Mouse (Mus musculus) lung, embryonic 15.5 days (tissue): Measurements from ENCODE around the gene Pard3. TPM values are rescaled to one million over a fixed set of nuclear protein-coding genes. Genes with fewer than 3 reads are reported as not detected.

Experiments
- ATAC-seq: fragments of 200-750 bp; cut with Nextera tagmentation; 2 replicates; pipeline ENCODE4 v1.8.0; 2017; ENCODE audit warnings: moderate number of reproducible peaks, borderline replicate concordance; ENCODE audit not compliant: low FRiP score, low TSS enrichment; ENCODE audit errors: extremely low read depth
- H3K27ac ChIP-seq: fragments of 300-500 bp; sonication (generic); 2 replicates; pipeline ENCODE4 v1.5.1; 2015; ENCODE audit warnings: moderate library complexity, mild to moderate bottlenecking, inconsistent platforms
- H3K27me3 ChIP-seq: fragments of 300-500 bp; sonication (generic); 2 replicates; pipeline ENCODE4 v1.6.1; 2015; ENCODE audit warnings: inconsistent platforms
- H3K36me3 ChIP-seq: fragments of 300-500 bp; sonication (generic); 2 replicates; pipeline ENCODE4 v1.6.1; 2015; ENCODE audit warnings: inconsistent platforms
- H3K4me1 ChIP-seq: fragments of 300-500 bp; sonication (generic); 2 replicates; pipeline ENCODE4 v1.6.1; 2015; ENCODE audit warnings: inconsistent platforms
- H3K4me2 ChIP-seq: fragments of 300-500 bp; sonication (generic); 2 replicates; pipeline ENCODE4 v1.6.1; 2015; ENCODE audit warnings: inconsistent platforms, mild to moderate bottlenecking, moderate library complexity
- H3K4me3 ChIP-seq: fragments of 300-500 bp; sonication (generic); 2 replicates; pipeline ENCODE4 v1.5.1; 2015; ENCODE audit warnings: mild to moderate bottlenecking, inconsistent platforms
- H3K9ac ChIP-seq: fragments of 300-500 bp; sonication (generic); 2 replicates; pipeline ENCODE4 v1.6.1; 2015; ENCODE audit warnings: inconsistent platforms
- H3K9me3 ChIP-seq: fragments of 300-500 bp; sonication (generic); 2 replicates; pipeline ENCODE4 v1.6.1; 2016; ENCODE audit warnings: inconsistent platforms
- WGBS: fragments of 180-500 bp; shearing (Covaris S2); methylation state at CpG from one replicate; pipeline ENCODE4 v1.1.7; 2015; 5-methylcytosine and 5-hydroxymethylcytosine counted together
- polyA plus RNA-seq: library from polyadenylated mRNA; unstranded; fragments of >200 nt; fragmentation: Nextera tagmentation; extraction: Ambion mirVana; gene quantifications from 2 replicates; pipeline ENCODE4 v1.2.1, GENCODE M21; 2015

Pard3 gene
- polyA plus RNA-seq: 21.9 and 23.9 TPM in 2 replicates

DNA sequence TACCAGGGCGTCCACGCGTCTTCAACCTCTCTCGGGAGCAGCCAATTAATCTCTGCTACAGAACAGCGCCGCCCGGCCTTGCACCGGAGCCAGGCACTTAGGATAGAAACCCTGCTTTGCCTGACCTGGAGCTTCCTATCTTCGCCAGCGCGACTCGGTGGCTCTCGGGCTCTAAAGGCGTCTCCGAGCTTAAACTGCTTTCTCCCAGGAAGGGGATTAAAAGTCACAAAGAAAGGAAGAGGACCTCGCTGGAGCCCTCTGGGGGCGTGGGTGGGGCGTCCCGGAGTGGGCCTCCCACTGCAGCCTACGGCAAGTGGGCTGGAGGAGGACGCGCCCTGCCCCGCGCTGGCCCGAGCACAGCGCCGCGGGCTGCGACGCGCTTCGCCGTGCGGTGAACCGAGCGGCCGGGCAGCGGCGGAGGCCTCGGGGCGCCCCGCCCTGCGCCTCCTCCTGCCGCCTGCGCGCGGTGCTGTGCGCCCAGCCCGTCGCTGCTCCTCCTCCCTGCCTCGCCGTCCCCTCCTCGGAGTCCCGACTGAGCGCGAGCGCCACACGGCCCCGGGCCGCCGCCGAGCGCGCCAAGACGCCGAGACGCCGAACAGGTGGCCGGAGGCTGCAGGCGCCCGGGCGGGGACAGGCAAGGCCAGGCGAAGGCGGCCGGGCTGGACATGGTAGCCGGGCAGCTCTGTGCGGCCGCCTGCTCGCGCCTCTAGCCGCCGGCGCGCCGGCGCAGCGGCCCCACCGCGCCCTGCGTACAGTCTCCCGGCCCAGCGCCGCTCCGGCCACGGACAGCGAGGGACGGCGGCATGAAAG is at the start of gene Pard3:
Pard3 (plus strand) TSS at position 343 of the 810 bp plus-strand sequence.
- Histone ChIP-seq H3K9ac (peak within 1 kb of the TSS; percentile 95), H3K4me1 (peaks cover 30% of the 10 kb centered on the region), H3K9me3 (no peaks in the 10 kb centered on the region), H3K27ac (peak within 1 kb of the TSS; percentile 98), H3K36me3 (no peaks in the 10 kb centered on the region), H3K4me3 (peak within 1 kb of the TSS; percentile 87), H3K27me3 (no peaks in the 10 kb centered on the region), H3K4me2 (peak within 1 kb of the TSS; percentile 80)
- under 1% methylated on average over 90 of the region's 98 CpGs for WGBS
- ATAC-seq: peak; percentile 94

DNA sequence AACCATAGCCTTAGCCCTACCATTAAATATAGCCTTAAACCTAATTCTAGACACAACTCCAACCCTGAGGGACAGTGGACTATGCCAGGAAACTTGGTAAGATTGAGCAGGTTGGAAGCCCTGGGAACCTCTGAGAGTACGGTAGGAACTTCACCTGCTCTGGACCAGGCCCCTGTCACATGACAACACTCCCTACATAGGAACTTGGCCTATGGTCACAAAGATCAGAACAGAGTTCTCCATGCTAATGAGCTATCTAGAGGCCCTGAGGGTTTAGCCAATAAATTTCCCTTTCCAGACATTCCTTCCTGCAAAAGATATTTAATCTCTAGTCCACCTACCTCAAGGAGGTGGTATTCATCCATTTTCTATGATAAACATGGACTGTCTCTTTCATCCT is 41.9 kb upstream of the Pard3 start:
- Histone ChIP-seq H3K9ac (no peak overlapping the region), H3K9me3 (no peaks in the 10 kb centered on the region), H3K36me3 (no peaks in the 10 kb centered on the region), H3K4me3 (no peak overlapping the region), H3K4me2 (no peak overlapping the region), H3K27me3 (no peaks in the 10 kb centered on the region), H3K4me1 (0 out of 2 replicates have a peak, but pooled peaks cover 4% of the 10 kb centered on the region), H3K27ac (no peak overlapping the region)
- 75% methylated on average over 1 of the region's 1 CpGs for WGBS
- no peak for ATAC-seq

DNA sequence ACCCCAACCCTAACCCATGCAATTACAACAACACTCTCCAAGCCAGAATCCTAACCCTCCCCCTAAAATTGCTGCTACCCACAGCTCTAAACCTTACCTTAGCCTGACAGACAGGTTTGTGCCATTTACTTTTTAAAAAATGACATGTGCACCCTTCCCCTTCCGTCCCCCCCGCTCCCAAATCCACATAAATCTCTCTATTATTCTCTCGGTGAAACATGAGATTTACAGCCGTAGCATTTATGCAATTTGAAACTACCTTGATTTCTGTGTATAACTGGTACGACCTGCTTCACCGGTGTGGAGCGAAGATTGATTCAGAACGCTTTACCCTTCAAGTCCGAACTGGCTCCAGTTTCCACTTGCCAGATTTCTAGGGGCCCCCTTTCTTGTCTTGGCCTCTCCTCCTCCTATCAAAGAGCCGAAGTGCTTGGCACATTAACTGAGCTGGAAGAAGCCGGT is 38.4 kb upstream of the Pard3 start:
- Histone ChIP-seq H3K4me2 (peak overlapping the region; percentile 34), H3K36me3 (no peaks in the 10 kb centered on the region), H3K9ac (no peak overlapping the region), H3K9me3 (no peaks in the 10 kb centered on the region), H3K27ac (peak overlapping the region; percentile 52), H3K27me3 (no peaks in the 10 kb centered on the region), H3K4me1 (0 out of 2 replicates have a peak, but pooled peaks cover 4% of the 10 kb centered on the region), H3K4me3 (no peak overlapping the region)
- ATAC-seq: 0 out of 2 replicates have a peak, but pooled peaks have one; percentile 19
- 45% methylated on average over 11 of the region's 11 CpGs for WGBS

DNA sequence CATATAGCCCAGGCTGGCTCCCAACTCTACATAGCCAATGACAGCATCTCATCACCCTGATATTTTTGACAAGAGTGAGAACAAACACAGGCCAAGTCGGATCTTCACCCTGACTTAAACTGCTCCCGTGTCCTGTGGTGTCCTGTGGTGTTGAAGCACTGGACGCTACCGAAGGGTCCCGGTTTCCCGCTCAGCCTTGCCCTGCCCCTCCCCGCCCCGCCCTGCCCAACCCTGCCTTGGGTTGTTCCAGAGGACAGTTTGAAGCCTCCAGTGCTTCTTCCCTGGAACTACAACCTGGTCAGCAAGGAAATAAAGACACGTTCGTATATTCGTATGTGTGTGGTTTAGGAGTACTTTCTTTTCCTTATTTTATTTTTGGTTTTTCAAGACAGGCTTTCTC is 37.9 kb upstream of the Pard3 start:
- 54% methylated on average over 11 of the region's 11 CpGs for WGBS
- Histone ChIP-seq H3K4me2 (peak overlapping the region; percentile 34), H3K27ac (peak overlapping the region; percentile 45; the same call in 1 of the 2 replicates), H3K36me3 (no peaks in the 10 kb centered on the region), H3K27me3 (no peaks in the 10 kb centered on the region), H3K9ac (no peak overlapping the region), H3K9me3 (no peaks in the 10 kb centered on the region), H3K4me3 (no peak overlapping the region), H3K4me1 (0 out of 2 replicates have a peak, but pooled peaks cover 4% of the 10 kb centered on the region)
- ATAC-seq: no peak

DNA sequence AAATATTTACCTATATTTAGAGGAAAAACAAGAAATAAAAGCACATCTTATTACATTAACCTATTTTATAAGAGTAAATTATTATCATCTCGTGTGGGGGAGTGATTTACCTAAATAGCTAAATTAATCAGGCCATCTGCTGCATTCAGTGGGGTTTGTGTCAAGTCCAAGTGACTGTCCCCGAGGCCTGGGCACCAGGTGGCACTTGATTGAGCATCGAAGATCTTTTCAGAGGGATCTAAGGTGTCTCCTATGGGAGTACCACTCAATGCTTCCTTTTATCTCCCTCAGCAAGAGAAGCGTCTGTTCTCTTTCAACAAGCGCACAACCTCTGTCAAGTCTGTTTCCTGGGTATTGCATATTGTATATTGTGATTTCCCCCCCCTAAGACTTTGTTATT is 32.2 kb upstream of the Pard3 start:
- Histone ChIP-seq H3K4me1 (no peaks in the 10 kb centered on the region), H3K27ac (no peak overlapping the region), H3K36me3 (no peaks in the 10 kb centered on the region), H3K4me2 (no peak overlapping the region), H3K9ac (no peak overlapping the region), H3K9me3 (no peaks in the 10 kb centered on the region), H3K27me3 (no peaks in the 10 kb centered on the region), H3K4me3 (no peak overlapping the region)
- WGBS: 78% methylated on average over 5 of the region's 5 CpGs
- no peak for ATAC-seq

DNA sequence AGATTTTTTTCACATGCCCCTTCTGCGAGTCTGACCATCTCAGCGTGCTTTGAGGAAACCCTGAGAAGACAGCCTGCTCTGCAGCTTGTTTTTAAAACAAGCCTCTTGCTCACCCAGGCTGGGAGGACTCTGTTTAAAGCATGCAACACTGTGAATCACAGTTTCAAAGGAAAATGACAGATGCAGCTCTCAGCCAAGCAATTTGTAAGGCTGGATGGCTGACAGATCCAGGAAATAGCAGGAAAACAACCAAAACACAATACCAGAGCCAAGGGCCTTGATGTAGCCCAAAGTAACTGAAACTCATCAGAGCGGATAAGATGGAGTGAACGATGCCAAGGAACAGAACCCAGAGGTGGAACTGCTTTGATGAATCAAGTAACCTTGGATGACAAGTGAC is 24.8 kb upstream of the Pard3 start:
- no peak for ATAC-seq
- no peaks in the 10 kb centered on the region for H3K36me3 ChIP-seq
- H3K27ac ChIP-seq: no peak overlapping the region
- 0 out of 2 replicates have a peak, but pooled peaks cover 4% of the 10 kb centered on the region for H3K4me1 ChIP-seq
- no peak overlapping the region for H3K9ac ChIP-seq
- H3K9me3 ChIP-seq: no peaks in the 10 kb centered on the region
- no peak overlapping the region for H3K4me3 ChIP-seq
- no peaks in the 10 kb centered on the region for H3K27me3 ChIP-seq
- 54% methylated on average over 4 of the region's 4 CpGs for WGBS
- no peak overlapping the region for H3K4me2 ChIP-seq

DNA sequence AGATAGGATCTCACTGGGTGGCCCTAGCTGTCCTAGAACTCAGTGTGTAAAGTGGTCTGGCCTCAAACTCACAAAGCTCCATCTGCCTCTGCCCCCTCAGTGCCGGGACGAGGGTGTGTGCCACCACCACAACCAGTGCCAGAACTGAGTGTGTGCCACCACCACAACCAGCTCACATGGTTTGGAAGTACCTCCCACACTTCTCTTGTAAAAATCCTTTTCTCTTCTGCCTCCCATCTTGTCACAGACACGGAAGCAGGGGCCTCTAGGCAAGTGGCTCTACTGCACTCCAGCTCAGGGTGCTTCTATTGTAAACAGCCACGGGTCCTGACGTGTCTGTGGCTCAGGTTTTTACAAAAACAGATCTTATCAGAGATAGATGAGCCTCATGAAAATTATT is 13.7 kb upstream of the Pard3 start:
- 35% methylated on average over 5 of the region's 5 CpGs for WGBS
- Histone ChIP-seq H3K4me3 (no peak overlapping the region), H3K4me1 (no peaks in the 10 kb centered on the region), H3K36me3 (no peaks in the 10 kb centered on the region), H3K9ac (no peak overlapping the region), H3K9me3 (no peaks in the 10 kb centered on the region), H3K4me2 (no peak overlapping the region), H3K27ac (no peak overlapping the region), H3K27me3 (no peaks in the 10 kb centered on the region; the same call in 1 of the 2 replicates)
- ATAC-seq: no peak

DNA sequence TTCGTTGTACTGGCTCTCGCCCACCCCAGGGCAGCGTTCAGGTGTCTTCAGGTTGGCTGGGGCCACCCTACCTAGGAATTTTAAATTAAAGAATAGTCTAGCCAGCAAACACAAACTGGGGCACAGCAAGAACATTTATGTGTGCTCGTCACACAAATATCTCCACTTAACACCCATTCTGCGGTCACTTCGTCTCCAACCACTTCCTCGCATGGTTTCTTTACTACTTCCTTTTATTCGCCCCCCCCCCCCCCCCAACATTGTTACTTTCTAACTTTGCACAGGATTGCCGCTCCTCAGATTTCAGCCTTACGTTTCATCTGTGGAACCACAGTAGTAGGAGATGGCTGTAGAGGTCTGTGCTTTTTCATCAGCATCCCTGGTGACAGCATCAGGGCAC is 11.6 kb upstream of the Pard3 start:
- H3K27me3 ChIP-seq: no peaks in the 10 kb centered on the region; the same call in 1 of the 2 replicates
- ATAC-seq: no peak
- H3K4me3 ChIP-seq: no peak overlapping the region
- WGBS: 60% methylated on average over 10 of the region's 10 CpGs
- H3K9ac ChIP-seq: no peak overlapping the region
- no peaks in the 10 kb centered on the region for H3K9me3 ChIP-seq
- no peak overlapping the region for H3K27ac ChIP-seq
- no peak overlapping the region for H3K4me2 ChIP-seq
- no peaks in the 10 kb centered on the region for H3K36me3 ChIP-seq
- H3K4me1 ChIP-seq: no peaks in the 10 kb centered on the region

DNA sequence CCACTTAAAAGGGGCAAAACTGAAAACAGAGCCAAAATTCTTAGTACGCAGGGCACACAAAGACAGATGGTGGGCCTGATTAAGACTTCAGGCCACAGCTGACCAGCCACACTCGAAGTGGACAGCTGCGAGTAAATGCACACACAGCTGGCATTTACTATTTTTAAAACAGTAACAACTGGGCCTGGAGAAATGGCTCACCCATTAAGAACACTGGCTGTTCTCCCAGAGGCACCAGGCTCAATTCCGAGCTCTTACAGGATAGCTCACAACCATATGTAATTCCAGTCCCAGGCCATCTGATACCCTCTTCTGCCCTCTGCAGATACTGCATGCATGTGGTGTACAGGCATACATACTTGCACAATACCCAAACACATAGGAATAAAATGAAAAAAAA is 8.6 kb upstream of the Pard3 start:
- H3K27ac ChIP-seq: no peak overlapping the region
- H3K4me3 ChIP-seq: no peak overlapping the region
- ATAC-seq: no peak
- WGBS: 36% methylated on average over 4 of the region's 4 CpGs
- H3K4me1 ChIP-seq: no peaks in the 10 kb centered on the region
- H3K9ac ChIP-seq: no peak overlapping the region
- no peaks in the 10 kb centered on the region for H3K9me3 ChIP-seq
- no peaks in the 10 kb centered on the region for H3K36me3 ChIP-seq
- H3K4me2 ChIP-seq: no peak overlapping the region
- H3K27me3 ChIP-seq: no peaks in the 10 kb centered on the region; the same call in 1 of the 2 replicates

DNA sequence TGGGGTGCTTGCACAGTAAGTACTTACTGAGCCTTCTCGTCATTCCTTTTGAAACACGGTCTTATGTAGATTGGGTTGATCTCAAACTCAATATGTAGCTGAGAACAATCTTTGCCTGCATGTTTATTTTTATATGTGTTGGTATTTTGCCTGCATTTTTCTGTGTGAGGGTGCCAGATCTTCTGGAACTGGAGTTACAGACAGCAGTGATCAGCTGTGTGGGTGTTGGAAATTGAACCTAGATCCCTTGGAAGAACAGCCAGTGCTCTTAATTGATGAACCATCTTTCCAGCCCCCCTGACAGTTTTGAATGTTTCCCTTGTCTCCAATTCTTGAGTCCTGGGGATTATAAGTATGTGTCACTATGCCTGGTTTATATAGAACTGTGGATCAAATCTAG is 4.9 kb upstream of the Pard3 start:
- no peaks in the 10 kb centered on the region for H3K9me3 ChIP-seq
- no peaks in the 10 kb centered on the region for H3K36me3 ChIP-seq
- H3K27ac ChIP-seq: no peak overlapping the region
- no peak overlapping the region for H3K4me2 ChIP-seq
- peaks cover 8% of the 10 kb centered on the region for H3K4me1 ChIP-seq
- no peak overlapping the region for H3K4me3 ChIP-seq
- 82% methylated on average over 2 of the region's 2 CpGs for WGBS
- no peak for ATAC-seq
- H3K9ac ChIP-seq: no peak overlapping the region
- H3K27me3 ChIP-seq: no peaks in the 10 kb centered on the region; the same call in 1 of the 2 replicates

DNA sequence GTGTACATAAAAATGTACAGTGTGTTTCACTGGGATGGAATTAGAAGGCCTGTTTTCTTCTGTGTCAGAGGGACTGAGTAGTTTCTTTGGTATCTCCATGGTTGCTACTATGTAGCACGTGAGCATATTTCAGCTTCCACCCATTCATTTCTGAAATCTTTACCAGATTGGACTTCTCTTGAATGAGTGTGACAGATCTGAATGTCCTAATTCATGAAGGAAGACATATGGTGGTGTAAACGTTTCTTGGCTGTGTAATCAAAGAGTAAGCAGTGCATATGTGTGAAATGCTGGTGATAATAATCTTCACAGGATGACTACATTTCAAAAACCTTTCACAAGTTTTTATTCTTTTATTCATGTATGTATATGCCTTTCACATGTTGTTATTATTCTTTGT is 3.9 kb upstream of the Pard3 start:
- no peaks in the 10 kb centered on the region for H3K27me3 ChIP-seq
- no peaks in the 10 kb centered on the region for H3K9me3 ChIP-seq
- H3K4me2 ChIP-seq: no peak overlapping the region
- H3K4me1 ChIP-seq: peaks cover 8% of the 10 kb centered on the region
- H3K36me3 ChIP-seq: no peaks in the 10 kb centered on the region
- no peak overlapping the region for H3K4me3 ChIP-seq
- no peak overlapping the region for H3K9ac ChIP-seq
- ATAC-seq: no peak
- H3K27ac ChIP-seq: no peak overlapping the region
- 41% methylated on average over 2 of the region's 2 CpGs for WGBS

DNA sequence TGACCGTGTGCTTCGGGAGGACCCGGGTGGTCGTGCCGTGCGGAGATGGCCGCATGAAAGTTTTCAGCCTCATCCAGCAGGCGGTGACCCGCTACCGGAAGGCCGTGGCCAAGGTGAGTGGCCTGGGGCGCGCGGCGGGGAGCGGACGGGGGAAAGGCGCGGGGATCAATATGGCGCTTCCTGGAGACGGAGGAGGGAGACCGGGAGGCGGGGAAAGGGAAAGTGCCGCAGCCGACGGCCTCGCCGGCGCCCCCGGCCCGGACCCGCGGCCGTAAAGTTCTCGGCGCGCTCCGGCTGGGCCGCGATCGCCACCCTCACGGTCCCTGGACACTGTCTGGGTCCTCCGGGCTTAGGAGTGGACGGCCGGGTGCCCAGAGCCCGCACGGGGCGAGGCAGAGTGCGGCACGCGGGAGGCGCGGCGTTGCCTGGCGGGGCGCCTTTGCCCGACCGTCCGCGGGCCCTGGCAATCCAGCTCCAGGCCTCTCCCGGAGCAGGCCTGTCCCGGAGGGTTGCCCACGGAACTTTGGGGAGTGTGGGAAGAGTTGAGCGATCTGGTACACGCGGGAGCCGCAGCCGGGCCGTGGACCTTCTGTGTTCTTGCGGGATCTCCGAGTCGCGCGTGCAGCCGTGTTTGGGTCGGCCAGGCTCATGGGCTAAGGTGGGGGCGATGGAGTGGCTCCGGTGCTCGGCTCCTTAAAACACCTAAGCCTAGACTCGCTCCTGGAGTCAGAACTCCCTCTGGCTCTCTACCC is 844 bp downstream of the Pard3 start:
- Histone ChIP-seq H3K4me2 (peak overlapping the region; percentile 80), H3K27ac (peak overlapping the region; percentile 98), H3K27me3 (no peaks in the 10 kb centered on the region), H3K9ac (peak overlapping the region; percentile 95), H3K4me1 (peaks cover 32% of the 10 kb centered on the region), H3K36me3 (no peaks in the 10 kb centered on the region), H3K4me3 (peak overlapping the region; percentile 87), H3K9me3 (no peaks in the 10 kb centered on the region)
- peak; percentile 63 for ATAC-seq
- WGBS: under 1% methylated on average over 76 of the region's 80 CpGs
